Mouse (Mus musculus): Measurements from ENCODE around the gene Tmem212.

GRCm38 (mm10) chr3:27843266-27843665, 52.9 kb downstream of the Tmem212 start:
- TF ChIP-seq MYOD1 (IDR thresholded peaks at IDR 0.05; ENCODE audit: control insufficient read depth, insufficient read length, low read depth) = no peak
- no peak for TF ChIP-seq CTCF (IDR thresholded peaks at IDR 0.05; ENCODE audit: control insufficient read depth, insufficient read depth, insufficient read length)

Data from C2C12 (cell line).